Comparison of ENCODE assay signal across 27 mouse cellular contexts in genomic region chr10:25161701-25162100, GRCm38 (mm10).
DNase-seq lines count a peak whose midpoint lies in the region; ATAC-seq and TF ChIP-seq lines count a peak whose summit lies in the region.
"Had no signal": no experiment of that assay in that cellular context is flagged by ENCODE, and none has a peak within 500 bp of the region (broad histone marks: within the 10 kb centered on the region; RNA-seq: fewer than 3 reads in every experiment).

No protein-coding gene starts in this region.

- H3K9me3 ChIP-seq in MEL (replicated peaks; ENCODE audit: insufficient read depth, low read length) = no peaks in the 10 kb centered on the region
- no peaks in the 10 kb centered on the region for H3K9me3 ChIP-seq in liver, embryonic 11.5 days (ENCODE audit: control insufficient read depth, low read length)
- no peaks in the 10 kb centered on the region for H3K9me3 ChIP-seq in liver, embryonic 16.5 days (replicated peaks; ENCODE audit: control insufficient read depth, low read length)
- no peaks in the 10 kb centered on the region for H3K9me3 ChIP-seq in midbrain, embryonic 15.5 days
- H3K9me3 ChIP-seq: embryonic facial prominence, embryonic 12.5 days; hindbrain, embryonic 10.5 days; hindbrain, embryonic 15.5 days; midbrain, embryonic 10.5 days; neural tube, embryonic 12.5 days had no signal

- no peaks in the 10 kb centered on the region for H3K79me2 ChIP-seq in MEL (ENCODE audit: control insufficient read depth, insufficient read depth, low read length, poor library complexity)

- no peak overlapping the region for H3K27ac ChIP-seq in MEL (ENCODE audit: control insufficient read depth, low read depth, low read length)
- no peak overlapping the region for H3K27ac ChIP-seq in liver, embryonic 11.5 days (ENCODE audit: low read depth, low read length)
- H3K27ac ChIP-seq in liver, embryonic 16.5 days (ENCODE audit: low read length) = no peak overlapping the region
- H3K27ac ChIP-seq in midbrain, embryonic 15.5 days = no peak overlapping the region
- H3K27ac ChIP-seq: embryonic facial prominence, embryonic 12.5 days; hindbrain, embryonic 10.5 days; hindbrain, embryonic 15.5 days; kidney, postnatal 0 days; macrophage; midbrain, embryonic 10.5 days; neural tube, embryonic 12.5 days had no signal

- no peak for TF ChIP-seq POLR2A in MEL (IDR thresholded peaks at IDR 0.05; ENCODE audit: control insufficient read depth in 1 of 2, insufficient read depth in 1 of 2, low read depth in 1 of 2, low read length in 2 of 2, poor library complexity in 1 of 2)

- peaks cover 5 to 16% of the 10 kb centered on the region in 2 experiments for H3K4me1 ChIP-seq in MEL (ENCODE audit: control insufficient read depth in 1 of 2, insufficient read depth in 2 of 2, low read length in 2 of 2)
- peaks cover 8% of the 10 kb centered on the region for H3K4me1 ChIP-seq in liver, embryonic 11.5 days (replicated peaks; ENCODE audit: control insufficient read depth, insufficient read depth, low read length)
- peaks cover 10% of the 10 kb centered on the region for H3K4me1 ChIP-seq in liver, embryonic 16.5 days (ENCODE audit: control insufficient read depth, low read depth, low read length)
- no peaks in the 10 kb centered on the region for H3K4me1 ChIP-seq in midbrain, embryonic 15.5 days
- H3K4me1 ChIP-seq: embryonic facial prominence, embryonic 12.5 days; hindbrain, embryonic 10.5 days; hindbrain, embryonic 15.5 days; midbrain, embryonic 10.5 days; neural tube, embryonic 12.5 days had no signal

- 16% methylated on average over 2 of the region's 2 CpGs for WGBS in liver, embryonic 11.5 days
- 21% methylated on average over 2 of the region's 2 CpGs for WGBS in liver, embryonic 16.5 days (ENCODE audit: insufficient replicate concordance)
- 73% methylated on average over 2 of the region's 2 CpGs for WGBS in midbrain, embryonic 15.5 days

- TF ChIP-seq EP300 in MEL (IDR thresholded peaks at IDR 0.05; ENCODE audit: low read depth in 1 of 2, low read length in 2 of 2) = peak; percentile 85 to 89

- H3K36me3 ChIP-seq in MEL (ENCODE audit: control insufficient read depth in 1 of 2, insufficient read depth in 2 of 2, low read length in 2 of 2) = peaks cover 0 to 22% of the 10 kb centered on the region in 2 experiments; a peak in 2 of 4 replicates
- no peaks in the 10 kb centered on the region for H3K36me3 ChIP-seq in liver, embryonic 11.5 days (ENCODE audit: control insufficient read depth, insufficient read depth, low read length)
- no peaks in the 10 kb centered on the region for H3K36me3 ChIP-seq in liver, embryonic 16.5 days (ENCODE audit: control insufficient read depth, insufficient read depth)
- no peaks in the 10 kb centered on the region for H3K36me3 ChIP-seq in midbrain, embryonic 15.5 days (replicated peaks)
- H3K36me3 ChIP-seq: embryonic facial prominence, embryonic 12.5 days; hindbrain, embryonic 10.5 days; hindbrain, embryonic 15.5 days; midbrain, embryonic 10.5 days; neural tube, embryonic 12.5 days had no signal

- H3K4me3 ChIP-seq in MEL (ENCODE audit: control insufficient read depth in 1 of 2, insufficient read depth in 1 of 2, low read depth in 2 of 2, low read length in 2 of 2) = no peak overlapping the region
- H3K4me3 ChIP-seq in liver, embryonic 11.5 days (ENCODE audit: low read depth, low read length) = no peak overlapping the region
- no peak overlapping the region for H3K4me3 ChIP-seq in liver, embryonic 16.5 days (ENCODE audit: low read depth, low read length)
- no peak overlapping the region for H3K4me3 ChIP-seq in midbrain, embryonic 15.5 days
- H3K4me3 ChIP-seq: embryonic facial prominence, embryonic 12.5 days; hindbrain, embryonic 10.5 days; hindbrain, embryonic 15.5 days; midbrain, embryonic 10.5 days; myocyte; neural tube, embryonic 12.5 days had no signal

- no peak for TF ChIP-seq RAD21 in MEL (IDR thresholded peaks at IDR 0.05; ENCODE audit: low read depth, low read length)

- ATAC-seq in liver, embryonic 11.5 days (replicated peaks; ENCODE audit: low FRiP score) = peak; percentile 89
- peak; percentile 87 for ATAC-seq in liver, embryonic 16.5 days (ENCODE audit: low read depth)
- no peak for ATAC-seq in midbrain, embryonic 15.5 days (replicated peaks)
- ATAC-seq: inflammation-experienced regulatory T-cells, adult 6 months; lung, postnatal 0 days had no signal

- no peak overlapping the region for H3K4me2 ChIP-seq in liver, embryonic 11.5 days
- H3K4me2 ChIP-seq in liver, embryonic 16.5 days (ENCODE audit: low read depth, low read length) = no peak overlapping the region
- no peak overlapping the region for H3K4me2 ChIP-seq in midbrain, embryonic 15.5 days
- H3K4me2 ChIP-seq: embryonic facial prominence, embryonic 12.5 days; hindbrain, embryonic 15.5 days; neural tube, embryonic 12.5 days had no signal

- peak; percentile 57 for DNase-seq in MEL (ENCODE audit: low read depth, low spot score)
- peak; percentile 38 for DNase-seq in c-Kit-positive CD71-positive TER-119-negative erythroid progenitor cells, embryonic 14.5 days (ENCODE audit: low read depth)
- DNase-seq in liver, embryonic 11.5 days (ENCODE audit: low spot score) = no peak
- DNase-seq in layer of hippocampus, postnatal 25 days (ENCODE audit: extremely low spot score in 1 of 2, low spot score in 1 of 2) = no peak
- no peak for DNase-seq in ovary, postnatal 14 days (ENCODE audit: low spot score)
- DNase-seq in layer of hippocampus, adult 8-10 months (ENCODE audit: low spot score in 2 of 2) = no peak
- DNase-seq: adrenal gland, postnatal 36 days; cerebellum, adult 8-10 months; cerebellum, postnatal 25 days; embryo, embryonic 11 days; gastrocnemius, postnatal 10 days; heart, postnatal 14 days; kidney, adult 8-10 months; layer of hippocampus, adult 9-11 months had no signal

- H3K27me3 ChIP-seq in MEL (ENCODE audit: control insufficient read depth in 1 of 2, insufficient read depth in 2 of 2, low read length in 2 of 2) = no peaks in the 10 kb centered on the region
- no peaks in the 10 kb centered on the region for H3K27me3 ChIP-seq in liver, embryonic 11.5 days (replicated peaks; ENCODE audit: control insufficient read depth, insufficient read depth, low read length)
- no peaks in the 10 kb centered on the region for H3K27me3 ChIP-seq in liver, embryonic 16.5 days (ENCODE audit: control insufficient read depth, insufficient read depth, low read depth, low read length)
- H3K27me3 ChIP-seq in midbrain, embryonic 15.5 days (replicated peaks) = no peaks in the 10 kb centered on the region
- H3K27me3 ChIP-seq: CH12.LX; embryonic facial prominence, embryonic 12.5 days; hindbrain, embryonic 15.5 days; neural tube, embryonic 12.5 days had no signal

- no peak overlapping the region for H3K9ac ChIP-seq in MEL (ENCODE audit: control insufficient read depth, low read depth, low read length, poor library complexity, severe bottlenecking)
- no peak overlapping the region for H3K9ac ChIP-seq in liver, embryonic 11.5 days (ENCODE audit: low read depth, low read length)
- H3K9ac ChIP-seq in liver, embryonic 16.5 days (ENCODE audit: low read depth, low read length) = no peak overlapping the region
- H3K9ac ChIP-seq in midbrain, embryonic 15.5 days = no peak overlapping the region
- H3K9ac ChIP-seq: embryonic facial prominence, embryonic 12.5 days; hindbrain, embryonic 15.5 days; neural tube, embryonic 12.5 days had no signal

- TF ChIP-seq CTCF in MEL (IDR thresholded peaks at IDR 0.05 in 2 of 3, conservative IDR thresholded peaks at IDR 0.05 in 1 of 3; ENCODE audit: control insufficient read depth in 1 of 3, insufficient read depth in 1 of 3, low read depth in 2 of 3, low read length in 3 of 3, poor library complexity in 1 of 3, severe bottlenecking in 1 of 3) = no peak

TF ChIP-seq in MEL, 35 proteins besides CTCF, POLR2A, EP300 and RAD21:
- no peak for TF ChIP-seq UBTF (IDR thresholded peaks at IDR 0.05; ENCODE audit: borderline replicate concordance, insufficient read depth, low read depth, low read length)
- peak; percentile 63 for TF ChIP-seq RCOR1 (IDR thresholded peaks at IDR 0.05; ENCODE audit: low read depth, low read length)
- no peak for TF ChIP-seq HCFC1 (IDR thresholded peaks at IDR 0.05; ENCODE audit: low read depth, low read length)
- no peak for TF ChIP-seq BHLHE40 (IDR thresholded peaks at IDR 0.05; ENCODE audit: borderline replicate concordance, low read depth, low read length)
- TF ChIP-seq TCF12 (IDR thresholded peaks at IDR 0.05; ENCODE audit: low read depth, low read length) = peak; percentile 91
- peak; percentile 85 for TF ChIP-seq GATA1 (IDR thresholded peaks at IDR 0.05; ENCODE audit: low read depth, low read length)
- peak; percentile 54; the same call in 1 of the 2 replicates for TF ChIP-seq TAL1 (IDR thresholded peaks at IDR 0.05; ENCODE audit: low read length)
- no peak for TF ChIP-seq MXI1 (IDR thresholded peaks at IDR 0.05; ENCODE audit: low read depth, low read length)
- TF ChIP-seq ZKSCAN1 (IDR thresholded peaks at IDR 0.05; ENCODE audit: low read depth, low read length) = no peak
- peak; percentile 61; the same call in 1 of the 2 replicates for TF ChIP-seq ETS1 (IDR thresholded peaks at IDR 0.05; ENCODE audit: low read depth, low read length)
TF ChIP-seq in MEL: peak in this region for 5.

Comparison
In these comparisons a context has a peak if more than half of its experiments do, and no peak if none do; other contexts are left out.
1. DNase-seq: peak in MEL (single experiment) and c-Kit-positive CD71-positive TER-119-negative erythroid progenitor cells, embryonic 14.5 days (single experiment); none in liver, embryonic 11.5 days (single experiment), layer of hippocampus, postnatal 25 days (0 of 2), ovary, postnatal 14 days (single experiment) and layer of hippocampus, adult 8-10 months (0 of 2).